Mouse (Mus musculus) heart, adult 2 months (tissue): Measurements from ENCODE around the gene Dusp28. TPM values are rescaled to one million over a fixed set of nuclear protein-coding genes. Genes with fewer than 3 reads are reported as not detected.

Source experiments
- DNase-seq, 2 experiments: peaks; one replicate each; pipeline ENCODE4 v3.0.0; 2021
- H3K27ac ChIP-seq: fragments of 200-600 bp; 2 replicates; pipeline ENCODE4 v1.8.1; 2022
- H3K27me3 ChIP-seq: fragments of 200-500 bp; 2 replicates; pipeline ENCODE4 v1.6.1; 2012; ENCODE audit warnings: mild to moderate bottlenecking, low read length, inconsistent platforms, mixed read lengths; ENCODE audit not compliant: control insufficient read depth, insufficient read depth
- H3K36me3 ChIP-seq: fragments of 200-500 bp; 2 replicates; pipeline ENCODE4 v1.6.1; 2012; ENCODE audit warnings: low read length, inconsistent platforms; ENCODE audit not compliant: control insufficient read depth, insufficient read depth
- H3K4me1 ChIP-seq: fragments of 200-500 bp; 2 replicates; pipeline ENCODE4 v1.6.1; 2011; ENCODE audit warnings: low read length; ENCODE audit not compliant: control insufficient read depth, insufficient read depth
- H3K4me3 ChIP-seq: fragments of 200-600 bp; 2 replicates; pipeline ENCODE4 v1.8.1; 2022
- H3K79me2 ChIP-seq: fragments of 200-500 bp; replicated peaks from 2 replicates; pipeline ENCODE4 v1.6.1; 2012; ENCODE audit warnings: mild to moderate bottlenecking, inconsistent platforms, low read length, moderate library complexity, mixed read lengths; ENCODE audit not compliant: control insufficient read depth, insufficient read depth
- H3K9ac ChIP-seq: fragments of 200-500 bp; 2 replicates; pipeline ENCODE4 v1.6.1; 2012; ENCODE audit warnings: low read depth, mild to moderate bottlenecking, control low read depth, inconsistent platforms, low read length, mixed read lengths
- CTCF ChIP-seq: fragments of 200-600 bp; IDR thresholded peaks from 2 replicates; pipeline ENCODE4 v1.8.1; 2022; ENCODE audit warnings: antibody characterized with exemption, mild to moderate bottlenecking, moderate library complexity
- EP300 ChIP-seq: fragments of 200-500 bp; IDR thresholded peaks from 2 replicates; pipeline ENCODE4 v1.6.1; 2011; ENCODE audit warnings: low read depth, low read length, control low read depth; ENCODE audit not compliant: insufficient read depth
- POLR2A ChIP-seq: fragments of 200-500 bp; IDR thresholded peaks from 2 replicates; pipeline ENCODE4 v1.6.1; 2011; ENCODE audit warnings: mild to moderate bottlenecking, low read depth, low read length, control low read depth; ENCODE audit not compliant: insufficient read depth
- WGBS: fragments of 180-500 bp; shearing (Covaris S2); methylation state at CpG from one replicate; pipeline ENCODE4 v1.1.7; 2018; 5-methylcytosine and 5-hydroxymethylcytosine counted together
- intact Hi-C: fragments of 180-260 bp; cut with DNase I; formaldehyde crosslinking; loops from one replicate; pipeline ENCODE4 v1.15.1; 2025
- polyA plus RNA-seq: library from polyadenylated mRNA; depleted of rRNA; stranded (reverse); fragments of >200 nt; gene quantifications from 2 replicates; pipeline ENCODE4 v1.2.3, GENCODE M21; 2012
- total RNA-seq, 2 experiments: library from RNA; stranded (reverse); gene quantifications; 2 replicates each; pipeline ENCODE4 v1.2.3; 2021

The Dusp28 gene
- total and polyA plus RNA-seq, 3 experiments: 15.1 to 27.9 (median 15.5) TPM

- Histone ChIP-seq H3K36me3 (no peaks in the 10 kb centered on the region), H3K79me2 (no peaks in the 10 kb centered on the region), H3K9ac (no peak overlapping the region), H3K4me1 (no peaks in the 10 kb centered on the region), H3K4me3 (no peak overlapping the region), H3K27me3 (no peaks in the 10 kb centered on the region), H3K27ac (no peak overlapping the region)
- no peak for DNase-seq
- intact Hi-C loops: no loop called here
- TF ChIP-seq POLR2A: no peak
- TF ChIP-seq CTCF: no peak
- TF ChIP-seq EP300: no peak
- 79% methylated on average over 6 of the region's 6 CpGs for WGBS
Measured at GRCm38 (mm10) chr1:92881982-92882381, 24.8 kb upstream of the Dusp28 start.

- intact Hi-C loops: no loop called here
- DNase-seq: no peak
- no peak overlapping the region for H3K9ac ChIP-seq
- 66% methylated on average over 7 of the region's 7 CpGs for WGBS
- H3K79me2 ChIP-seq: no peaks in the 10 kb centered on the region
- no peak overlapping the region for H3K27ac ChIP-seq
- no peaks in the 10 kb centered on the region for H3K27me3 ChIP-seq
- no peaks in the 10 kb centered on the region for H3K4me1 ChIP-seq
- no peak for TF ChIP-seq EP300
- H3K4me3 ChIP-seq: no peak overlapping the region
- no peaks in the 10 kb centered on the region for H3K36me3 ChIP-seq
Measured at GRCm38 (mm10) chr1:92888901-92889655, 17.7 kb upstream of the Dusp28 start.

- intact Hi-C loops: no loop called here
- H3K4me1 ChIP-seq: no peaks in the 10 kb centered on the region
- H3K27ac ChIP-seq: no peak overlapping the region
- H3K36me3 ChIP-seq: no peaks in the 10 kb centered on the region
- no peak overlapping the region for H3K4me3 ChIP-seq
- DNase-seq: no peak
- WGBS: 64% methylated on average over 3 of the region's 3 CpGs
- TF ChIP-seq CTCF: no peak
- no peak for TF ChIP-seq POLR2A
- no peak for TF ChIP-seq EP300
- no peaks in the 10 kb centered on the region for H3K27me3 ChIP-seq
- H3K79me2 ChIP-seq: no peaks in the 10 kb centered on the region
- H3K9ac ChIP-seq: no peak overlapping the region
Measured at GRCm38 (mm10) chr1:92892791-92893190, 14.0 kb upstream of the Dusp28 start.

- intact Hi-C loops: loop anchor here (2.0 kb wide), 1 partner anchor 245 kb away; the partner anchor contains the start of gene Otos
- no peaks in the 10 kb centered on the region for H3K4me1 ChIP-seq
- H3K27ac ChIP-seq: no peak overlapping the region
- H3K79me2 ChIP-seq: no peaks in the 10 kb centered on the region
- no peaks in the 10 kb centered on the region for H3K27me3 ChIP-seq
- WGBS: 54% methylated on average over 3 of the region's 3 CpGs
- H3K4me3 ChIP-seq: no peak overlapping the region
- no peaks in the 10 kb centered on the region for H3K36me3 ChIP-seq
- DNase-seq: no peak
- H3K9ac ChIP-seq: no peak overlapping the region
- TF ChIP-seq CTCF (no peak), EP300 (no peak)
Measured at GRCm38 (mm10) chr1:92893896-92894295, 12.9 kb upstream of the Dusp28 start.

- H3K79me2 ChIP-seq: no peaks in the 10 kb centered on the region
- WGBS: 16% methylated on average over 3 of the region's 3 CpGs
- H3K36me3 ChIP-seq: no peaks in the 10 kb centered on the region
- no peak overlapping the region for H3K4me3 ChIP-seq
- H3K4me1 ChIP-seq: no peaks in the 10 kb centered on the region
- H3K9ac ChIP-seq: no peak overlapping the region
- DNase-seq: peak; percentile 65
- intact Hi-C loops: loop anchor here (2.0 to 5.0 kb wide), 2 partner anchors 198 to 246 kb away; partner anchors contain the start of gene Otos
- H3K27me3 ChIP-seq: no peaks in the 10 kb centered on the region
- no peak for TF ChIP-seq POLR2A
- peak; percentile 97; the same call in 1 of the 2 replicates for TF ChIP-seq CTCF
- H3K27ac ChIP-seq: no peak overlapping the region
Measured at GRCm38 (mm10) chr1:92895089-92895488, 11.7 kb upstream of the Dusp28 start.

GRCm38 (mm10) chr1:92902786-92903185 is 4.0 kb upstream of the Dusp28 start, which contains the start of gene Ankmy1:
Gene Ankmy1 (minus strand): TSS chr1:92902906.
- DNase-seq: peak in 1 of 2 experiments; percentile 41
- TF ChIP-seq CTCF (no peak), POLR2A (no peak), EP300 (no peak)
- H3K79me2 ChIP-seq: no peaks in the 10 kb centered on the region
- H3K9ac ChIP-seq: no peak within 1 kb of the TSS
- H3K27me3 ChIP-seq: no peaks in the 10 kb centered on the region
- H3K27ac ChIP-seq: no peak within 1 kb of the TSS
- 6% methylated on average over 15 of the region's 15 CpGs for WGBS
- H3K36me3 ChIP-seq: no peaks in the 10 kb centered on the region
- peaks cover 2% of the 10 kb centered on the region for H3K4me1 ChIP-seq
- intact Hi-C loops: no loop called here
- H3K4me3 ChIP-seq: no peak within 1 kb of the TSS
